Mouse (Mus musculus): ENCODE data around the gene Adcy2.

- TF ChIP-seq CTCF (conservative IDR thresholded peaks at IDR 0.05; ENCODE audit: low read length) (no peak), NANOG (IDR thresholded peaks at IDR 0.05; ENCODE audit: borderline replicate concordance, low read length) (no peak), POU5F1 (IDR thresholded peaks at IDR 0.05; ENCODE audit: borderline replicate concordance, low read length) (no peak)
Measured at GRCm38 (mm10) chr13:68749801-68750200, 249.5 kb downstream of the Adcy2 start.
